Mouse (Mus musculus) olfactory bulb, adult 2 months (tissue): ENCODE results near the gene Grk5.

Source experiments
- CTCF ChIP-seq: fragments of 200-500 bp; IDR thresholded peaks from 2 replicates; pipeline ENCODE4 v1.5.1; 2012; ENCODE audit warnings: low read depth, mild to moderate bottlenecking, low read length, moderate library complexity; ENCODE audit not compliant: insufficient read depth
- POLR2A ChIP-seq: fragments of 200-500 bp; IDR thresholded peaks from 2 replicates; pipeline ENCODE4 v1.6.1; 2012; ENCODE audit warnings: mild to moderate bottlenecking, low read depth, low read length, moderate library complexity; ENCODE audit not compliant: insufficient read depth

DNA sequence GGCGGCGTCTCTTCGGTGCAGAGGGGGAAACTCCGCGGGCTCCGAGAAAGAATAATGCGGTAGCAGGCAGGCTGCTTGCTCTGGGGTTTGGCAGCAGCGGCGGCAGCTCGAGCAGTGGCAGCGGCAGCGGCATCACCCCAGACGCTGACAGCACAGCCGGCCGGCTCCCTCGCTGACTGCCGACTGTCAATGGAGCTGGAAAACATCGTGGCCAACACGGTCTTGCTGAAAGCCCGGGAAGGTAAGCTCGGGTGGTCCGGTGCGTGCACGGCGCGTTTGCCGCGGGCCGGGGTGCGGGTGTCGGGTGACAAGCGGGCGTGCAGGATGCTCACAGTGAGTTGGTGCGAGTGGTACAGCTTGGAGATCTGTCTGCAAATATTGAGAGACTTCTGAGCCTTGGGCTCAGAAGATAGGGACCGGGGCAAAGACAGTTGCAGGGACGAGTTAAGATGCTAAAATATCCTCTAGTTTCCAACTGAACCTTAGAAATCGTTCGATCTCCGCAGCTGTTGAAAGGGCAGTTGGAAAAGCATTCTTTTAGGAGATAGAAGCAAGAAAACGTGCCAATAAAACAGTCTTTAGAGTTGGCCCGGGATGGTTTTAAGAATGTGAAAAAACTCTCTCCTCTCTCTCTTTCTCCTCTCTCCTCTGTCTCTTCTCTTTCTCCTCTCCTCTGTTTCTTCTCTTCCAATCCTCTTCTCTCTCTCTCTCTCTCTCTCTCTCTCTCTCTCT lies 1.0 kb downstream of the Grk5 start:
- TF ChIP-seq CTCF (no peak), POLR2A (no peak)
